In the genomic region with DNA sequence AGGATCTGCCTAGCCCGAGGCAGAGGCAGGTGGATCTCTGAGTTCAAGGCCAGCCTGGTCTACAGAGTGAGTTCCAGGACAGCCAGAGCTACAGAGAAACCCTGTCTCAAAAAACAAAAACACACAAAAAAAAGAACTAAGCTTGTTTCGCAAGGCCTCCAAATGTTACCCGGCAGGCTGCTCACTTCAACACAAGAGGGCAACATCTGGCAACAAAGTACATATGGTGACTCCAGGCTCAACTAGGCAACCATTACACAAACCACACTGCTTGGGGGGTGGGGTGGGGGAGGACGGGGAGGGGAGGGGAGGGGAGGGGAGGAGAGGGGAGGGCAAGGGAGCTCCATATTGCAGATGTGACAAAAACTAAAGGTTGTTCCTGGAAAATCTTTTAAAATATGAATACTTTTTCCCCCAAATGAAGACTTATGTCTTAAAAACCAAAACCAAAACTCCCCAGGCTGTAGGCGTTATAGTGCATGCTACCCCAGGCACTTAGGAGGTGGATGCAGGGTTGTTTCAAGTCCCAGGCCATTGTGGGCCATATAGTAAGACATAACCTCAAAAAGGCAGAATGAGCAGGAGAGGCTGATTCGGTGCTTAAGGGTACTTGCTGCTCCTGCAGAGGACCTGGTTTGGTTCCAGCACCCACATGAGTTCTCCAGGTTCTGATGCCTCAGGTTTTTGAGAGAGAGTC, we compare ENCODE assay signal across 10 mouse cellular contexts. TPM values are rescaled to one million over a fixed set of nuclear protein-coding genes. Genes with fewer than 3 reads are reported as not detected.
A peak's percentile ranks its signal among the peaks of the same experiment; 100 is the strongest.
DNase-seq lines count a peak whose midpoint lies in the region; TF ChIP-seq lines count a peak whose summit lies in the region.
"Had no signal": no experiment of that assay in that cellular context is flagged by ENCODE, and none has a peak within 500 bp of the region (broad histone marks: within the 10 kb centered on the region; RNA-seq: fewer than 3 reads in every experiment).

No protein-coding gene starts in this region.

- DNase-seq in heart, postnatal 4 days = peak; percentile 13
- DNase-seq in heart, postnatal 36 days = no peak
- DNase-seq in CD4-positive, CD25-positive, alpha-beta regulatory T cell, adult 2 months (ENCODE audit: low read depth, low spot score) = peak; percentile 82
- peak; percentile 80 for DNase-seq in induced T-regulatory cell, adult 2 months (ENCODE audit: low read depth)
- no peak for DNase-seq in urinary bladder, postnatal 36 days (ENCODE audit: low spot score in 2 of 2)
- no peak for DNase-seq in gastrocnemius, postnatal 10 days
- no peak for DNase-seq in retina, postnatal 1 day

- intact Hi-C loops in heart, postnatal 36 days (cut with DNase I) = loop anchor here (2.0 kb wide), 1 partner anchor 127 kb away; no protein-coding TSS in a partner anchor

- H3K27me3 ChIP-seq in myocyte (ENCODE audit: control insufficient read depth, insufficient read depth, insufficient read length) = no peaks in the 10 kb centered on the region
- H3K27me3 ChIP-seq: heart, embryonic 15.5 days; limb, embryonic 15.5 days had no signal

- H3K4me2 ChIP-seq in myocyte (ENCODE audit: low read depth) = no peak overlapping the region
- H3K4me2 ChIP-seq: heart, embryonic 15.5 days; limb, embryonic 15.5 days had no signal

- TF ChIP-seq POLR2A in myocyte (IDR thresholded peaks at IDR 0.05; ENCODE audit: insufficient read length, low read depth) = no peak

- H3K36me3 ChIP-seq in myocyte (ENCODE audit: control insufficient read depth, insufficient read depth) = peaks cover 8% of the 10 kb centered on the region

- no peak overlapping the region for H3ac ChIP-seq in myocyte (ENCODE audit: control insufficient read depth, insufficient read length)

- no peaks in the 10 kb centered on the region for H3K79me2 ChIP-seq in myocyte (ENCODE audit: control insufficient read depth, insufficient read depth)

- H3K4me3 ChIP-seq in myocyte = no peak overlapping the region
- H3K4me3 ChIP-seq: heart, embryonic 15.5 days; limb, embryonic 15.5 days had no signal

TF ChIP-seq in myocyte, 11 proteins besides CTCF, POLR2A, EP300 and RAD21:
- TF ChIP-seq SRF (IDR thresholded peaks at IDR 0.05; ENCODE audit: control insufficient read depth, insufficient read length, low read depth) (no peak), MYOG (IDR thresholded peaks at IDR 0.05; ENCODE audit: control insufficient read depth in 1 of 3, insufficient read depth in 1 of 3, insufficient read length in 2 of 3, low read depth in 2 of 3) (no peak), TCF3 (IDR thresholded peaks at IDR 0.05; ENCODE audit: insufficient read length, low read depth) (no peak), MAX (IDR thresholded peaks at IDR 0.05; ENCODE audit: low read depth) (no peak), TCF12 (IDR thresholded peaks at IDR 0.05; ENCODE audit: insufficient read depth, poor library complexity, severe bottlenecking) (no peak), E2F4 (IDR thresholded peaks at IDR 0.05; ENCODE audit: insufficient read depth) (no peak), CEBPB (IDR thresholded peaks at IDR 0.05; ENCODE audit: insufficient read depth, poor library complexity, severe bottlenecking) (0 out of 2 replicates have a peak, but pooled peaks have one; percentile 26), POLR2AphosphoS2 (IDR thresholded peaks at IDR 0.05; ENCODE audit: insufficient read length, low read depth) (no peak), USF1 (IDR thresholded peaks at IDR 0.05; ENCODE audit: low read depth) (no peak)

RNA-seq across cellular contexts. Expression of a gene that starts 21.2 kb away (rescaled TPM):
- total RNA-seq in heart, postnatal 4 days (2021) = 1 to 10 TPM; 3.2 to 3.3 TPM
- total RNA-seq in heart, postnatal 36 days (2021) = 1 to 10 TPM; 1.7 to 2.2 TPM
- polyA plus RNA-seq in myocyte (2012; fragmentation: generic; extraction: Trizol) = 0.02 TPM
- total RNA-seq in gastrocnemius, postnatal 10 days (2021) = 1 to 10 TPM; 1.8 to 2.1 TPM

RNA-seq across cellular contexts. Expression of a gene that starts 23.5 kb away (rescaled TPM):
- 10 to 100 TPM in 1 of 2 experiments, 1 to 10 TPM in 1; 9.5 to 11.5 TPM for total RNA-seq in heart, postnatal 4 days (2021)
- 10 to 100 TPM in 1 of 2 experiments, 1 to 10 TPM in 1; 5.4 to 10.4 TPM for total RNA-seq in heart, postnatal 36 days (2021)
- 6.1 TPM for polyA plus RNA-seq in myocyte (2012; fragmentation: generic; extraction: Trizol)
- total RNA-seq in gastrocnemius, postnatal 10 days (2021) = 10 to 100 TPM; 10.6 to 11.0 TPM

RNA-seq across cellular contexts. Expression of a gene that starts 24.2 kb away (rescaled TPM):
- total RNA-seq in heart, postnatal 4 days (2021) = 1 to 10 TPM; 6.9 to 7.6 TPM
- 1 to 10 TPM; 3.5 to 4.2 TPM for total RNA-seq in heart, postnatal 36 days (2021)
- 1.7 TPM for polyA plus RNA-seq in myocyte (2012; fragmentation: generic; extraction: Trizol)
- 1 to 10 TPM; 5.1 to 7.0 TPM for total RNA-seq in gastrocnemius, postnatal 10 days (2021)

RNA-seq across cellular contexts. Expression of a gene that starts 58.1 kb away (rescaled TPM):
- total RNA-seq in heart, postnatal 4 days (2021) = 10 to 100 TPM; 13.5 to 14.6 TPM
- total RNA-seq in heart, postnatal 36 days (2021) = 1 to 10 TPM; 5.7 to 7.8 TPM
- 13.4 TPM for polyA plus RNA-seq in myocyte (2012; fragmentation: generic; extraction: Trizol)
- 1 to 10 TPM; 7.4 to 8.7 TPM for total RNA-seq in gastrocnemius, postnatal 10 days (2021)

Comparison
In these comparisons a context has a peak if more than half of its experiments do, and no peak if none do; other contexts are left out.
1. DNase-seq: peak in heart, postnatal 4 days (single experiment), CD4-positive, CD25-positive, alpha-beta regulatory T cell, adult 2 months (single experiment) and induced T-regulatory cell, adult 2 months (single experiment); none in heart, postnatal 36 days (0 of 2), urinary bladder, postnatal 36 days (0 of 2), gastrocnemius, postnatal 10 days (single experiment) and retina, postnatal 1 day (single experiment).